Mouse (Mus musculus) CH12.LX (cell line): ENCODE data around the gene Cmip. TPM values are rescaled to one million over a fixed set of nuclear protein-coding genes. Genes with fewer than 3 reads are reported as not detected.

Experiments
- DNase-seq: peaks from one replicate; pipeline ENCODE4 v3.0.0-alpha.2; 2013; ENCODE audit errors: extremely low read depth
- H3K27ac ChIP-seq: 2 replicates; pipeline ENCODE4 v1.5.1; 2012; ENCODE audit warnings: low read depth, mild to moderate bottlenecking, control low read depth, moderate library complexity; ENCODE audit not compliant: insufficient read depth
- H3K27me3 ChIP-seq: replicated peaks from 2 replicates; pipeline ENCODE3; 2012; ENCODE audit warnings: inconsistent platforms
- H3K36me3 ChIP-seq, 2 experiments: replicated peaks in 1 of 2; 2 replicates each; pipeline versions ENCODE3 to v1.6.1; 2012; ENCODE audit warnings: inconsistent platforms in 1 of 2, low read length in 1 of 2, mild to moderate bottlenecking in 1 of 2, mixed read lengths in 1 of 2, moderate library complexity in 1 of 2; ENCODE audit not compliant: control insufficient read depth in 1 of 2, insufficient read depth in 1 of 2
- H3K4me1 ChIP-seq, 2 experiments: 2 replicates each; pipeline ENCODE4 v1.6.1; 2012; ENCODE audit warnings: inconsistent platforms in 1 of 2, moderate library complexity in 1 of 2; ENCODE audit not compliant: insufficient read depth in 2 of 2, control insufficient read depth in 1 of 2
- H3K4me2 ChIP-seq: 2 replicates; pipeline ENCODE4 v1.6.1; 2012; ENCODE audit warnings: low read depth, mild to moderate bottlenecking, control low read depth; ENCODE audit not compliant: poor library complexity, insufficient read depth, severe bottlenecking
- H3K4me3 ChIP-seq, 3 experiments: fragments of 150-350 bp in 1 of 3; sonication (generic) in 1 of 3; replicated peaks in 1 of 3; 2 replicates each; pipeline versions ENCODE3 to v1.5.1; 2011 to 2012; ENCODE audit warnings: low read depth in 2 of 3, low read length in 2 of 3, mild to moderate bottlenecking in 2 of 3, moderate library complexity in 2 of 3, control low read depth in 1 of 3, improper control_type of control experiment in 1 of 3, inconsistent platforms in 1 of 3, mixed read lengths in 1 of 3; ENCODE audit not compliant: poor library complexity in 1 of 3
- H3K79me2 ChIP-seq: replicated peaks from 2 replicates; pipeline ENCODE4 v1.6.1; 2012; ENCODE audit warnings: mild to moderate bottlenecking, moderate library complexity; ENCODE audit not compliant: control insufficient read depth, poor library complexity, insufficient read depth, severe bottlenecking; ENCODE audit errors: extremely low read depth
- H3K9ac ChIP-seq: 2 replicates; pipeline ENCODE4 v1.6.1; 2012; ENCODE audit warnings: low read depth, mild to moderate bottlenecking, control low read depth, moderate library complexity; ENCODE audit not compliant: insufficient read depth
- H3K9me3 ChIP-seq: replicated peaks from 2 replicates; pipeline ENCODE3; 2012; ENCODE audit warnings: low read length, inconsistent platforms, mixed read lengths
- CHD1 ChIP-seq: IDR thresholded peaks from 2 replicates; pipeline ENCODE4 v1.6.1; 2012; ENCODE audit warnings: low read depth, low read length, improper control_type of control experiment, inconsistent platforms
- CHD2 ChIP-seq: IDR thresholded peaks from 2 replicates; pipeline ENCODE4 v1.6.1; 2011; ENCODE audit warnings: low read length, improper control_type of control experiment
- EP300 ChIP-seq: IDR thresholded peaks from 2 replicates; pipeline ENCODE4 v1.6.1; 2011; ENCODE audit warnings: low read length, improper control_type of control experiment
- HCFC1 ChIP-seq: IDR thresholded peaks from 2 replicates; pipeline ENCODE4 v1.6.1; 2012; ENCODE audit warnings: low read depth, mild to moderate bottlenecking, inconsistent platforms, low read length, improper control_type of control experiment
- IRF4 ChIP-seq: IDR thresholded peaks from 2 replicates; pipeline ENCODE4 v1.6.1; 2014; ENCODE audit warnings: low read depth, mild to moderate bottlenecking, inconsistent platforms, low read length, improper control_type of control experiment
- JUND ChIP-seq: conservative IDR thresholded peaks from 2 replicates; pipeline ENCODE4 v1.6.1; 2011; ENCODE audit warnings: low read depth, low read length, improper control_type of control experiment
- KAT2A ChIP-seq: IDR thresholded peaks from 2 replicates; pipeline ENCODE4 v1.6.1; 2012; ENCODE audit warnings: low read length, improper control_type of control experiment, inconsistent platforms; ENCODE audit not compliant: insufficient replicate concordance
- MAFK ChIP-seq: IDR thresholded peaks from 2 replicates; pipeline ENCODE4 v1.6.1; 2011; ENCODE audit warnings: low read length, improper control_type of control experiment; ENCODE audit not compliant: insufficient replicate concordance
- MAX ChIP-seq: IDR thresholded peaks from 2 replicates; pipeline ENCODE4 v1.6.1; 2011; ENCODE audit warnings: low read length, improper control_type of control experiment
- MEF2A ChIP-seq: IDR thresholded peaks from 2 replicates; pipeline ENCODE4 v1.6.1; 2014; ENCODE audit warnings: low read depth, mild to moderate bottlenecking, inconsistent platforms, low read length, improper control_type of control experiment, borderline replicate concordance
- MXI1 ChIP-seq: IDR thresholded peaks from 2 replicates; pipeline ENCODE4 v1.6.1; 2011; ENCODE audit warnings: mild to moderate bottlenecking, low read depth, low read length, improper control_type of control experiment
- MYC ChIP-seq: IDR thresholded peaks from 2 replicates; pipeline ENCODE4 v1.6.1; 2011; ENCODE audit warnings: low read depth, mild to moderate bottlenecking, improper control_type of control experiment, low read length
- NELFE ChIP-seq: IDR thresholded peaks from 2 replicates; pipeline ENCODE4 v1.6.1; 2011; ENCODE audit warnings: low read depth, low read length, improper control_type of control experiment
- PAX5 ChIP-seq: IDR thresholded peaks from 2 replicates; pipeline ENCODE4 v1.6.1; 2012; ENCODE audit warnings: low read length, inconsistent platforms, mixed read lengths
- POLR2A ChIP-seq: IDR thresholded peaks from 2 replicates; pipeline ENCODE4 v1.6.1; 2011; ENCODE audit warnings: low read depth, mild to moderate bottlenecking, improper control_type of control experiment, low read length
- POLR2AphosphoS2 ChIP-seq: IDR thresholded peaks from 2 replicates; pipeline ENCODE4 v1.6.1; 2011; ENCODE audit warnings: low read depth, low read length, improper control_type of control experiment
- RAD21 ChIP-seq: IDR thresholded peaks from 2 replicates; pipeline ENCODE4 v1.6.1; 2011; ENCODE audit warnings: low read depth, mild to moderate bottlenecking, low read length, improper control_type of control experiment, moderate library complexity
- RCOR1 ChIP-seq: conservative IDR thresholded peaks from 2 replicates; pipeline ENCODE4 v1.6.1; 2012; ENCODE audit warnings: low read depth, mild to moderate bottlenecking, inconsistent platforms, low read length, improper control_type of control experiment
- USF1 ChIP-seq: IDR thresholded peaks from 2 replicates; pipeline ENCODE4 v1.6.1; 2014; ENCODE audit warnings: low read depth, mild to moderate bottlenecking, inconsistent platforms, low read length, improper control_type of control experiment
- dilution Hi-C: fragments of 300-500 bp; cut with MboI; formaldehyde crosslinking; loops from 2 replicates; pipeline ENCODE4 v1.14.3; 2020; ENCODE audit warnings: low sequenced_read_pairs; ENCODE audit not compliant: extremely low pct_unique_long_range_greater_than_20kb, extremely low pct_ligation_motif_present
- in situ Hi-C: fragments of 300-500 bp; cut with MboI; formaldehyde crosslinking; loops from 3 replicates; pipeline ENCODE4 v1.14.3; 2019; ENCODE audit warnings: low sequenced_read_pairs, low pct_ligation_motif_present, low pct_unique_long_range_greater_than_20kb, mixed read lengths
- polyA plus RNA-seq: library from polyadenylated mRNA; unstranded; fragments of >175 nt; gene quantifications from 2 replicates; pipeline ENCODE4 v1.2.1, GENCODE M21; 2012; ENCODE audit warnings: low read depth; ENCODE audit not compliant: insufficient read length
- total RNA-seq, 2 experiments: library from RNA; depleted of rRNA; stranded (reverse); fragments of 300-350 nt in 1 of 2; fragments of >200 nt in 1 of 2; gene quantifications; 2 replicates each; pipeline ENCODE4 v1.2.3; 2012 to 2014

Gene Cmip
- total and polyA plus RNA-seq, 3 experiments, result 5.2 to 39.0 (median 16.5) TPM

DNA sequence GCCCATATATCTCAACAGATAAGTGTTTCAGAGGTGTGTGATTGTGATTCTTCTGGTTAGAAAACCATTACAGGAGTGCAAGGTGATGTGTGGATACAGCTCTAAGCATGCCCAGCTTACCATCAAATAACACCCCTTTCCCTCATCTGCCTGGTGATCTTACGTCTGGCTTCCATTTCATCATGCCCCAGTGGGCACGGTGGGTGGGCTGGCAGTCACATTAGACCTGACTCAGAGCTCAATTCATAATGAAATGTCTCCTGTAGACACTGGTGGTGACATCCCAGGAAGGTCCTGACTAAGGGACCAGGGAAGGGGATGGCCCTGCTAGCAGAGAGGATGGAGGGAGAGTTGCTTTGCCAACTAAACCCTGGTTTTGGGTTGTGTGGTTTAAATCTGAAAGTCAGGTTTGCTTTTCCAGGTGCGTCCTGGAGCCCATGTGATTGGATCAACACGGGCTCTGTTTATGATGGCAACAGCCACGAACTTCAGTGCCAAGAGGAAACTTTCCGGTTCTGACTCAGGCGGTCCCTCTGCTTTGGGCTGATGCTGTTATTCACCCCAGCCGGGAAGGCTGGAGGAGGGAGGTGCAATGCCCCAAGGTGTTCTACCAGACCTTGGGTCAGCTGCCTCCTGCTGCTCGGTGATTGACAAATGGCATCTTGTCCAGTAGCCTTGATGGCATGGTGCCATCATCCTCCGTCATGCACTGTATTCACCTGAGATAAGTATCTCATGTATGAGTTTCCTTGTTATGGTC is 231.6 kb downstream of the Cmip start:
- no peak overlapping the region for H3K9ac ChIP-seq
- H3K4me1 ChIP-seq, result peaks cover 0 to 7% of the 10 kb centered on the region in 2 experiments; a peak in 2 of 4 replicates
- H3K9me3 ChIP-seq, result no peaks in the 10 kb centered on the region
- no peak overlapping the region for H3K27ac ChIP-seq
- TF ChIP-seq POLR2AphosphoS2 (no peak), CHD1 (no peak), HCFC1 (no peak), MAFK (no peak), MYC (no peak), POLR2A (no peak), MXI1 (no peak), USF1 (no peak), MEF2A (no peak), CHD2 (no peak), EP300 (no peak), MAX (no peak), RCOR1 (no peak), IRF4 (no peak), PAX5 (no peak), NELFE (no peak), JUND (no peak)
- no peak overlapping the region for H3K4me2 ChIP-seq
- in situ Hi-C loops, result no loop called here
- no peaks in the 10 kb centered on the region for H3K27me3 ChIP-seq
- DNase-seq, result no peak
- H3K4me3 ChIP-seq, result no peak overlapping the region
- no peaks in the 10 kb centered on the region for H3K36me3 ChIP-seq
- H3K79me2 ChIP-seq, result no peaks in the 10 kb centered on the region
- dilution Hi-C loops, result no loop called here

DNA sequence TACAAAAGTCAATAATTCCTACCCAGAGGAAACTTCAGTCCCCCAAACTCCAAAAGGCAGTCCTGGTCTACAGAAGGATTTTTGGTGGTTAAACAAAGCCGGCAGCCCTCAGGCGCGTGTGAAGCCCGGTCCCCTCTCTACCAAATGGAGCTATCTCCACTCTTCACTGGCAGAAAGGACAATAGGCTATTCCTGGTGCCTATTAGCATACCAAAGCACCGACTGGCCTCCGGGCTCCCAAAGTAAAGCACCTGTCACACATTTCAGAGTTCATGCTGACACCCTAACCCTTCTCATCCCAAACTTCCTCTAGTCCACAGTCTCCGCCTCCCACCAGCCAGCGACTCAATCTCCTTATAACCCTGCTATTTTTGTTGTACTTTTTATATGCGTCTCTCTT is 236.7 kb downstream of the Cmip start:
- Histone ChIP-seq H3K4me1 (peaks cover 21 to 40% of the 10 kb centered on the region in 2 experiments), H3K4me2 (no peak overlapping the region), H3K36me3 (no peaks in the 10 kb centered on the region), H3K4me3 (no peak overlapping the region), H3K27me3 (no peaks in the 10 kb centered on the region), H3K9me3 (no peaks in the 10 kb centered on the region), H3K27ac (no peak overlapping the region), H3K9ac (no peak overlapping the region), H3K79me2 (no peaks in the 10 kb centered on the region)
- in situ Hi-C loops (no loop called here), dilution Hi-C loops (no loop called here)
- TF ChIP-seq NELFE, result no peak
- no peak for TF ChIP-seq RAD21
- no peak for TF ChIP-seq MAFK
- no peak for TF ChIP-seq KAT2A
- no peak for DNase-seq
